ENCODE assay signal across 18 mouse cellular contexts in the genomic region with DNA sequence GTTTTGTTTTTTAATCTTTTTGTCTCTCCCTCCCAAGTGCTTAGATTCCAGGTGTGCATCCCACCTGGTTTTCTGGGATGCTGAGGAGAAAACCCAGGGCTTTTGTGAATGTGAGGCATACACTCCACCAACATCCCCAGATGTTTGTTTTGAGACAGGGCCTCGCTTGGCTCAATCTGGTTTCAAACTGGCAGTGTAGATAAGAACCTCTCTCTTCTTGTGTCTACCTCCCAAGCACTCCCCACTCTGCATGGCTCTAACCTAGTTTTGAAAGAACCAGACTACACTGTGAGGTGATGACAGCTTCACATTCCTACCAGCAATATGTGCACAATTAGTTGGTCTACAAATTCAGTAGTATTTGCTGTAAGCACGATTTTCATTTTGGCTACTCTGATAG. TPM values are rescaled to one million over a fixed set of nuclear protein-coding genes. Genes with fewer than 3 reads are reported as not detected.
DNase-seq lines count a peak whose midpoint lies in the region; ATAC-seq and TF ChIP-seq lines count a peak whose summit lies in the region.
"Had no signal": no experiment of that assay in that cellular context is flagged by ENCODE, and none has a peak within 500 bp of the region (broad histone marks: within the 10 kb centered on the region; RNA-seq: fewer than 3 reads in every experiment).

No protein-coding gene starts in this region.

- TF ChIP-seq CTCF in heart, postnatal 0 days (IDR thresholded peaks at IDR 0.05; ENCODE audit: low read depth), result no peak

- no peaks in the 10 kb centered on the region for H3K9me3 ChIP-seq in heart, postnatal 0 days (replicated peaks; ENCODE audit: control insufficient read depth, low read length)
- peaks cover 14% of the 10 kb centered on the region for H3K9me3 ChIP-seq in erythroblast, embryonic 14.5 days (ENCODE audit: control insufficient read depth, low read length)
- peaks cover 3% of the 10 kb centered on the region; the same call in 1 of the 2 replicates for H3K9me3 ChIP-seq in liver, embryonic 16.5 days (replicated peaks; ENCODE audit: control insufficient read depth, low read length)
- no peaks in the 10 kb centered on the region for H3K9me3 ChIP-seq in forebrain, embryonic 15.5 days
- H3K9me3 ChIP-seq: neural tube, embryonic 12.5 days had no signal

- H3K27me3 ChIP-seq in heart, postnatal 0 days (ENCODE audit: control insufficient read depth, insufficient read depth, low read length), result no peaks in the 10 kb centered on the region
- H3K27me3 ChIP-seq in erythroblast, embryonic 14.5 days (ENCODE audit: control insufficient read depth), result no peaks in the 10 kb centered on the region
- no peaks in the 10 kb centered on the region for H3K27me3 ChIP-seq in liver, embryonic 16.5 days (ENCODE audit: control insufficient read depth, insufficient read depth, low read depth, low read length)
- H3K27me3 ChIP-seq in forebrain, embryonic 15.5 days, result no peaks in the 10 kb centered on the region
- H3K27me3 ChIP-seq: embryonic facial prominence, embryonic 13.5 days; megakaryocyte, embryonic 14.5 days; neural tube, embryonic 12.5 days had no signal

- H3K4me1 ChIP-seq in heart, postnatal 0 days (ENCODE audit: control insufficient read depth, insufficient read depth), result no peaks in the 10 kb centered on the region; the same call in 1 of the 2 replicates
- peaks cover 52% of the 10 kb centered on the region for H3K4me1 ChIP-seq in erythroblast, embryonic 14.5 days (ENCODE audit: control insufficient read depth)
- peaks cover 17% of the 10 kb centered on the region for H3K4me1 ChIP-seq in liver, embryonic 16.5 days (ENCODE audit: control insufficient read depth, low read depth, low read length)
- H3K4me1 ChIP-seq in forebrain, embryonic 15.5 days, result no peaks in the 10 kb centered on the region
- H3K4me1 ChIP-seq: embryonic facial prominence, embryonic 13.5 days; megakaryocyte, embryonic 14.5 days; neural tube, embryonic 12.5 days had no signal

- TF ChIP-seq EP300 in heart, postnatal 0 days (IDR thresholded peaks at IDR 0.05; ENCODE audit: low read depth), result no peak

- ATAC-seq in heart, postnatal 0 days (ENCODE audit: insufficient read depth, low read depth), result peak; percentile 24; the same call in 1 of the 2 replicates
- ATAC-seq in liver, embryonic 16.5 days (ENCODE audit: low read depth), result peak; percentile 95
- ATAC-seq in forebrain, embryonic 15.5 days (replicated peaks), result no peak

- H3K27ac ChIP-seq in heart, postnatal 0 days (ENCODE audit: low read depth), result no peak overlapping the region
- H3K27ac ChIP-seq in liver, embryonic 16.5 days (ENCODE audit: low read length), result peak overlapping the region; percentile 41
- no peak overlapping the region for H3K27ac ChIP-seq in forebrain, embryonic 15.5 days (replicated peaks)
- H3K27ac ChIP-seq: embryonic facial prominence, embryonic 13.5 days; neural tube, embryonic 12.5 days had no signal

- H3K4me3 ChIP-seq in heart, postnatal 0 days (ENCODE audit: low read depth, low read length), result no peak overlapping the region
- peak overlapping the region; percentile 10 for H3K4me3 ChIP-seq in erythroblast, embryonic 14.5 days (replicated peaks)
- no peak overlapping the region for H3K4me3 ChIP-seq in liver, embryonic 16.5 days (ENCODE audit: low read depth, low read length)
- no peak overlapping the region for H3K4me3 ChIP-seq in forebrain, embryonic 15.5 days
- H3K4me3 ChIP-seq: embryonic facial prominence, embryonic 13.5 days; megakaryocyte, embryonic 14.5 days; neural tube, embryonic 12.5 days had no signal

- WGBS in heart, postnatal 0 days, result 21% methylated on average over 2 of the region's 2 CpGs
- WGBS in liver, embryonic 16.5 days (ENCODE audit: insufficient replicate concordance), result 26% methylated on average over 2 of the region's 2 CpGs
- 79% methylated on average over 2 of the region's 2 CpGs for WGBS in forebrain, embryonic 15.5 days

- H3K36me3 ChIP-seq in heart, postnatal 0 days (replicated peaks; ENCODE audit: control insufficient read depth, insufficient read depth, low read length), result no peaks in the 10 kb centered on the region
- peaks cover 32% of the 10 kb centered on the region for H3K36me3 ChIP-seq in erythroblast, embryonic 14.5 days (ENCODE audit: control insufficient read depth)
- no peaks in the 10 kb centered on the region for H3K36me3 ChIP-seq in liver, embryonic 16.5 days (ENCODE audit: control insufficient read depth, insufficient read depth)
- no peaks in the 10 kb centered on the region for H3K36me3 ChIP-seq in forebrain, embryonic 15.5 days
- H3K36me3 ChIP-seq: embryonic facial prominence, embryonic 13.5 days; neural tube, embryonic 12.5 days had no signal

- peak; percentile 35 for DNase-seq in heart, postnatal 0 days (ENCODE audit: low spot score)
- DNase-seq in heart, adult 8-10 months (ENCODE audit: low spot score), result no peak
- peak; percentile 51 for DNase-seq in MEL-GATA-1-ER (ENCODE audit: extremely low read depth, low read depth)
- DNase-seq in gastrocnemius, postnatal 10 days, result no peak
- DNase-seq in cerebellum, postnatal 10 days, result no peak
- DNase-seq: adrenal gland, adult 2 months; cerebellum, adult 18-20 months; kidney, adult 9 months; kidney, postnatal 36 days; layer of hippocampus, adult 9-11 months; lung, postnatal 10 days; thymus, postnatal 36 days had no signal

- no peak overlapping the region for H3K4me2 ChIP-seq in heart, postnatal 0 days (ENCODE audit: low read depth, low read length)
- peak overlapping the region; percentile 4 for H3K4me2 ChIP-seq in liver, embryonic 16.5 days (ENCODE audit: low read depth, low read length)
- H3K4me2 ChIP-seq in forebrain, embryonic 15.5 days (replicated peaks), result no peak overlapping the region
- H3K4me2 ChIP-seq: embryonic facial prominence, embryonic 13.5 days; neural tube, embryonic 12.5 days had no signal

- H3K9ac ChIP-seq in heart, postnatal 0 days (replicated peaks; ENCODE audit: low read depth, low read length), result no peak overlapping the region
- H3K9ac ChIP-seq in liver, embryonic 16.5 days (ENCODE audit: low read depth, low read length), result no peak overlapping the region
- no peak overlapping the region for H3K9ac ChIP-seq in forebrain, embryonic 15.5 days (replicated peaks)
- H3K9ac ChIP-seq: embryonic facial prominence, embryonic 13.5 days; neural tube, embryonic 12.5 days had no signal

RNA-seq across cellular contexts. Expression of gene Wdhd1, which starts 43.1 kb away (rescaled TPM):
- 3.1 and 3.9 TPM in 2 replicates for total RNA-seq in heart, postnatal 0 days (2014; rRNA removed; ENCODE audit: low replicate concordance)
- 3.9 and 4.5 TPM in 2 replicates for polyA plus RNA-seq in heart, postnatal 0 days (2015; fragmentation: Nextera tagmentation; extraction: Ambion mirVana)
- total RNA-seq in heart, adult 8-10 months (2022), result 1 to 10 TPM in 1 of 4 experiments, under 1 TPM in 3; 0.57 to 1.1 (median 0.78) TPM
- 1.1 and 1.5 TPM in 2 replicates for polyA plus RNA-seq in erythroblast, embryonic 14.5 days (2012)
- 29.5 and 33.8 TPM in 2 replicates for polyA plus RNA-seq in liver, embryonic 16.5 days (2015; fragmentation: Nextera tagmentation; extraction: Ambion mirVana)
- polyA plus RNA-seq in forebrain, embryonic 15.5 days (2015; fragmentation: Nextera tagmentation; extraction: Ambion mirVana), result 17.7 and 19.9 TPM in 2 replicates
- total RNA-seq in gastrocnemius, postnatal 10 days (2021), result 1 to 10 TPM; 3.4 to 5.9 TPM

RNA-seq across cellular contexts. Expression of gene Socs4, which starts 43.1 kb away (rescaled TPM):
- 3.3 and 4.6 TPM in 2 replicates for total RNA-seq in heart, postnatal 0 days (2014; rRNA removed; ENCODE audit: low replicate concordance)
- polyA plus RNA-seq in heart, postnatal 0 days (2015; fragmentation: Nextera tagmentation; extraction: Ambion mirVana), result 1.7 and 1.9 TPM in 2 replicates
- 10 to 100 TPM; 12.7 to 14.2 (median 13.5) TPM for total RNA-seq in heart, adult 8-10 months (2022)
- 0.11 and 0.18 TPM in 2 replicates for polyA plus RNA-seq in erythroblast, embryonic 14.5 days (2012)
- polyA plus RNA-seq in liver, embryonic 16.5 days (2015; fragmentation: Nextera tagmentation; extraction: Ambion mirVana), result 1.8 and 2.2 TPM in 2 replicates
- polyA plus RNA-seq in forebrain, embryonic 15.5 days (2015; fragmentation: Nextera tagmentation; extraction: Ambion mirVana), result 3.1 and 3.6 TPM in 2 replicates
- 10 to 100 TPM in 1 of 2 experiments, 1 to 10 TPM in 1; 8.7 to 10.8 TPM for total RNA-seq in gastrocnemius, postnatal 10 days (2021)

RNA-seq across cellular contexts. Expression of gene Gch1, which starts 44.4 kb away (rescaled TPM):
- 7.4 and 10.2 TPM in 2 replicates for total RNA-seq in heart, postnatal 0 days (2014; rRNA removed; ENCODE audit: low replicate concordance)
- polyA plus RNA-seq in heart, postnatal 0 days (2015; fragmentation: Nextera tagmentation; extraction: Ambion mirVana), result 4.3 and 5.6 TPM in 2 replicates
- 1 to 10 TPM; 5.5 to 6.8 (median 6.4) TPM for total RNA-seq in heart, adult 8-10 months (2022)
- polyA plus RNA-seq in erythroblast, embryonic 14.5 days (2012), result 2.3 and 2.4 TPM in 2 replicates
- 3.8 and 4.6 TPM in 2 replicates for polyA plus RNA-seq in liver, embryonic 16.5 days (2015; fragmentation: Nextera tagmentation; extraction: Ambion mirVana)
- 1.7 and 2.3 TPM in 2 replicates for polyA plus RNA-seq in forebrain, embryonic 15.5 days (2015; fragmentation: Nextera tagmentation; extraction: Ambion mirVana)
- 1 to 10 TPM; 1.6 to 1.9 TPM for total RNA-seq in gastrocnemius, postnatal 10 days (2021)

Comparison
In these comparisons a context has a peak if more than half of its experiments do, and no peak if none do; other contexts are left out.
1. DNase-seq: peak in heart, postnatal 0 days (single experiment) and MEL-GATA-1-ER (single experiment); none in heart, adult 8-10 months (single experiment), gastrocnemius, postnatal 10 days (single experiment) and cerebellum, postnatal 10 days (0 of 2).